8 mouse cellular contexts compared by ENCODE assay signal in the genomic region with DNA sequence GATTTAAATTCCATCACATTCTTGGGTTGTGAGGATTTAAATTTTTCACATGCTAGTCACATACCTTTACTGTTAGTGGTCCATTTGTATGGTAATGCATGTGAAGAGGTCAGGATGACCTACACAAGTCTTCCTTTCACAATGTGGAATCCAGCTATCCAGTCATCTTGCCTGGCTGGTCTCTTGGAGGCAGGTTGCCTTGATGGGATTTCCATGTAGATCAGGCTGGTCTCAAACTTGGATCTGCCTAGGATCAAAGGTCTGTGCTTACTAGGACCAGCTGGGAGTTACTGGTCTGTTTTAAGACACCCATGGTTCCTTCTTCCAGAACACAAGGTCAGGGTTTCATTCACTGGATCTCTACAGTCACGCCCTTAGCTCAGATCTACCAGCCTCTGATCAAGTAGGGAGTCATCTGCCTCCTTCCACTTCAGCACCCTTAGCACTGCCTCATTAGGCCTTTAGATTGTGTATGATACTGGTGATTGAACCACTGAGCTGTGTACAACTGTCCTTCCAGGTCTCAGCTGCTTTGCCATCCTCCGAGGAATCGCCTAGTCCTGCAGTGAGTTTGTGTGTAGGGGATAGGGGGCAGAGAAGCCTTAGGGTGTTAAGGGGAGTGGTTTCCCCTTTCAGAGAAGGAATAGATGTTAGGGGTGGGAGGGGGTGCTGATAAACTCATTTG. TPM values are rescaled to one million over a fixed set of nuclear protein-coding genes. Genes with fewer than 3 reads are reported as not detected.
DNase-seq lines count a peak whose midpoint lies in the region; ATAC-seq lines count a peak whose summit lies in the region.

No protein-coding gene starts in this region.

- H3K36me3 ChIP-seq in heart, embryonic 13.5 days = peaks cover 74% of the 10 kb centered on the region
- H3K36me3 ChIP-seq in hindbrain, embryonic 12.5 days = peaks cover 39% of the 10 kb centered on the region
- H3K36me3 ChIP-seq in midbrain, embryonic 10.5 days = peaks cover 94% of the 10 kb centered on the region

- 16% methylated on average over 3 of the region's 3 CpGs for WGBS in heart, embryonic 13.5 days
- 16% methylated on average over 3 of the region's 3 CpGs for WGBS in hindbrain, embryonic 12.5 days
- 9% methylated on average over 3 of the region's 3 CpGs for WGBS in midbrain, embryonic 10.5 days

- H3K27me3 ChIP-seq in heart, embryonic 13.5 days (replicated peaks) = no peaks in the 10 kb centered on the region
- no peaks in the 10 kb centered on the region for H3K27me3 ChIP-seq in hindbrain, embryonic 12.5 days
- no peaks in the 10 kb centered on the region for H3K27me3 ChIP-seq in midbrain, embryonic 10.5 days (ENCODE audit: low read depth, poor library complexity, severe bottlenecking)

- peak overlapping the region; percentile 70 for H3K27ac ChIP-seq in heart, embryonic 13.5 days (replicated peaks)
- peak overlapping the region; percentile 60 for H3K27ac ChIP-seq in hindbrain, embryonic 12.5 days
- H3K27ac ChIP-seq in midbrain, embryonic 10.5 days (replicated peaks) = peak overlapping the region; percentile 65

- ATAC-seq in heart, embryonic 13.5 days (ENCODE audit: extremely low read depth, insufficient number of reproducible peaks, low FRiP score, low TSS enrichment) = no peak
- ATAC-seq in common myeloid progenitor, adult 5-6 weeks (replicated peaks; ENCODE audit: low read depth, poor library complexity, severe bottlenecking) = peak; percentile 27
- ATAC-seq in hindbrain, embryonic 12.5 days (ENCODE audit: low FRiP score) = peak; percentile 3; the same call in 1 of the 2 replicates
- ATAC-seq in erythroid progenitor cell, adult 5-6 weeks (replicated peaks; ENCODE audit: low FRiP score, poor library complexity, severe bottlenecking) = no peak
- ATAC-seq in cerebellum, adult (ENCODE audit: insufficient number of reproducible peaks, low FRiP score, low TSS enrichment) = no peak

- H3K4me2 ChIP-seq in heart, embryonic 13.5 days = no peak overlapping the region
- H3K4me2 ChIP-seq in hindbrain, embryonic 12.5 days (replicated peaks) = no peak overlapping the region

- no peak for DNase-seq in heart, adult 8-10 months (ENCODE audit: low spot score)
- peak; percentile 65 for DNase-seq in midbrain, embryonic 10.5 days (ENCODE audit: low spot score)
- DNase-seq in gastrocnemius, postnatal 36 days = no peak

- H3K4me3 ChIP-seq in heart, embryonic 13.5 days = no peak overlapping the region
- H3K4me3 ChIP-seq in hindbrain, embryonic 12.5 days = no peak overlapping the region
- 0 out of 2 replicates have a peak overlapping the region, but pooled peaks have one; percentile 11 for H3K4me3 ChIP-seq in midbrain, embryonic 10.5 days

- intact Hi-C loops in gastrocnemius, postnatal 36 days (cut with DNase I) = no loop called here

- no peak overlapping the region for H3K9ac ChIP-seq in heart, embryonic 13.5 days
- no peak overlapping the region for H3K9ac ChIP-seq in hindbrain, embryonic 12.5 days

- no peaks in the 10 kb centered on the region for H3K9me3 ChIP-seq in heart, embryonic 13.5 days
- no peaks in the 10 kb centered on the region for H3K9me3 ChIP-seq in hindbrain, embryonic 12.5 days (replicated peaks)
- no peaks in the 10 kb centered on the region for H3K9me3 ChIP-seq in midbrain, embryonic 10.5 days (replicated peaks)

- H3K4me1 ChIP-seq in heart, embryonic 13.5 days = peaks cover 20% of the 10 kb centered on the region
- peaks cover 15% of the 10 kb centered on the region for H3K4me1 ChIP-seq in hindbrain, embryonic 12.5 days
- peaks cover 35% of the 10 kb centered on the region for H3K4me1 ChIP-seq in midbrain, embryonic 10.5 days

RNA-seq across cellular contexts. Expression of gene Zbtb37, which starts 5.2 kb away (rescaled TPM):
- polyA plus RNA-seq in heart, embryonic 13.5 days (2015; fragmentation: Nextera tagmentation; extraction: Ambion mirVana) = 6.3 TPM in 2 replicates
- 10 to 100 TPM; 13.0 to 20.6 (median 15.3) TPM for total RNA-seq in heart, adult 8-10 months (2022)
- total RNA-seq in common myeloid progenitor, adult 5-6 weeks (2017) = 6.5 and 8.7 TPM in 2 replicates
- 9.6 and 11.4 TPM in 2 replicates for polyA plus RNA-seq in hindbrain, embryonic 12.5 days (2016; fragmentation: Nextera tagmentation; extraction: Ambion mirVana)
- 5.3 and 6.7 TPM in 2 replicates for polyA plus RNA-seq in midbrain, embryonic 10.5 days (2016; fragmentation: Nextera tagmentation; extraction: Ambion mirVana)
- 2.5 and 5.4 TPM in 2 replicates for total RNA-seq in erythroid progenitor cell, adult 5-6 weeks (2015; ENCODE audit: low replicate concordance)
- 4.8 and 5.0 TPM in 2 replicates for total RNA-seq in erythroid progenitor cell, adult 5-6 weeks (2017; ENCODE audit: low replicate concordance)
- total RNA-seq in gastrocnemius, postnatal 36 days (2021) = 1 to 10 TPM; 5.3 to 7.1 TPM

RNA-seq across cellular contexts. Expression of gene Dars2, which starts 30.6 kb away (rescaled TPM):
- polyA plus RNA-seq in heart, embryonic 13.5 days (2015; fragmentation: Nextera tagmentation; extraction: Ambion mirVana) = 29.3 and 31.0 TPM in 2 replicates
- total RNA-seq in heart, adult 8-10 months (2022) = 10 to 100 TPM; 24.5 to 33.5 (median 25.3) TPM
- total RNA-seq in common myeloid progenitor, adult 5-6 weeks (2017) = 33.7 and 38.1 TPM in 2 replicates
- 30.6 and 33.5 TPM in 2 replicates for polyA plus RNA-seq in hindbrain, embryonic 12.5 days (2016; fragmentation: Nextera tagmentation; extraction: Ambion mirVana)
- polyA plus RNA-seq in midbrain, embryonic 10.5 days (2016; fragmentation: Nextera tagmentation; extraction: Ambion mirVana) = 62.5 and 72.3 TPM in 2 replicates
- total RNA-seq in erythroid progenitor cell, adult 5-6 weeks (2015; ENCODE audit: low replicate concordance) = 23.1 and 35.3 TPM in 2 replicates
- total RNA-seq in erythroid progenitor cell, adult 5-6 weeks (2017; ENCODE audit: low replicate concordance) = 18.2 and 27.5 TPM in 2 replicates
- total RNA-seq in gastrocnemius, postnatal 36 days (2021) = 10 to 100 TPM; 11.4 to 11.7 TPM

RNA-seq across cellular contexts. Expression of gene Cenpl, which starts 30.6 kb away (rescaled TPM):
- 19.7 and 21.6 TPM in 2 replicates for polyA plus RNA-seq in heart, embryonic 13.5 days (2015; fragmentation: Nextera tagmentation; extraction: Ambion mirVana)
- 1 to 10 TPM in 2 of 4 experiments, under 1 TPM in 2; 0.34 to 1.2 (median 0.95) TPM for total RNA-seq in heart, adult 8-10 months (2022)
- total RNA-seq in common myeloid progenitor, adult 5-6 weeks (2017) = 6.4 and 8.0 TPM in 2 replicates
- 23.6 and 24.3 TPM in 2 replicates for polyA plus RNA-seq in hindbrain, embryonic 12.5 days (2016; fragmentation: Nextera tagmentation; extraction: Ambion mirVana)
- 40.3 and 40.6 TPM in 2 replicates for polyA plus RNA-seq in midbrain, embryonic 10.5 days (2016; fragmentation: Nextera tagmentation; extraction: Ambion mirVana)
- 163 and 208 TPM in 2 replicates for total RNA-seq in erythroid progenitor cell, adult 5-6 weeks (2015; ENCODE audit: low replicate concordance)
- total RNA-seq in erythroid progenitor cell, adult 5-6 weeks (2017; ENCODE audit: low replicate concordance) = 120 and 126 TPM in 2 replicates
- total RNA-seq in gastrocnemius, postnatal 36 days (2021) = under 1 TPM; 0.52 to 0.64 TPM

Comparison
In these comparisons a context has a peak if more than half of its experiments do, and no peak if none do; other contexts are left out.
1. ATAC-seq: peak in common myeloid progenitor, adult 5-6 weeks (single experiment) and hindbrain, embryonic 12.5 days (single experiment); none in heart, embryonic 13.5 days (single experiment), erythroid progenitor cell, adult 5-6 weeks (single experiment) and cerebellum, adult (single experiment).
2. RNA of gene Cenpl, which starts 30.6 kb away (total RNA-seq): 120 to 208 TPM in erythroid progenitor cell, adult 5-6 weeks; 6.4 to 8.0 TPM in common myeloid progenitor, adult 5-6 weeks, 0.34 to 1.2 TPM in heart, adult 8-10 months and 0.52 to 0.64 TPM in gastrocnemius, postnatal 36 days; every median in the first group is over 10 times any median in the second.
3. Peak in every context shown above with its lines, with median percentiles within 50 percentile points of each other: H3K27ac ChIP-seq.